Mouse (Mus musculus): ENCODE results near the gene Amigo2.

DNA sequence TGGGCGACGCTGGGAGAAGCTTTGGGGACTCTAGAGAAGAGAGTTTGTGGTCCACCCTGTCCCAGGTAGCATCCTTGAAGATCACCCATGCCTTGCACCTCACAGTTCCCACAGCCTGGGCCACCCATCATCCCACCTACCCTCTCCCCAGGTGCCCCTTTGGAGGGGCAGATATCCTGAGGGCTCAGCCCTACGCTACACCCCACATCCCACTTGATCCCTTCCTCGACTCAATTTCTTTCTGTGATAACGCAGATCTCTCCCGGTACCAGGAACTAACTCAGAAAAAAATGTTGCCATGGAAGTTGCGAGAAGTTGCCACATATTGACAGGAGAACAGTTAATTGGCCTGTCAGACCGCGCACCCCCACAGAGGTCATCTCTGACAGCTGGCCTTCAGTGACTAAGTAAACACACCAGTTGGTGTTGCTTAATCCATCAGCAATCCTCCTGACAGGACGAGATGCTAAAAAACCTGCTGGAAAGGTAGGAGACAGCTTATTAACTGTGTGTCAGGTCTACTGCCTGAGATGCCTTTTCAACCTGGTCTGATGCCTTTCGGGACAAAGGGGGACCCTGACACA lies 17.5 kb downstream of the Amigo2 start:
- TF ChIP-seq HCFC1 (IDR thresholded peaks at IDR 0.05; ENCODE audit: borderline replicate concordance, insufficient read depth, low read length) (no peak), ZC3H11A (IDR thresholded peaks at IDR 0.05; ENCODE audit: borderline replicate concordance, low read depth, low read length) (no peak), CHD2 (IDR thresholded peaks at IDR 0.05; ENCODE audit: low read depth, low read length) (no peak), MAFK (IDR thresholded peaks at IDR 0.05; ENCODE audit: insufficient read depth, low read depth, low read length) (no peak), ZNF384 (IDR thresholded peaks at IDR 0.05; ENCODE audit: low read depth, low read length) (no peak)

All from ES-E14 (cell line).